Mouse (Mus musculus) hindbrain, embryonic 13.5 days (tissue): Measurements from ENCODE around the gene Slc39a8. TPM values are rescaled to one million over a fixed set of nuclear protein-coding genes. Genes with fewer than 3 reads are reported as not detected.

Experiments used
- ATAC-seq: fragments of 200-750 bp; cut with Nextera tagmentation; 2 replicates; pipeline ENCODE4 v1.8.0; 2017; ENCODE audit warnings: moderate TSS enrichment; ENCODE audit not compliant: low FRiP score
- H3K27ac ChIP-seq: fragments of 300-500 bp; sonication (generic); 2 replicates; pipeline ENCODE4 v1.5.1; 2015; ENCODE audit warnings: inconsistent platforms, mild to moderate bottlenecking, moderate library complexity
- H3K27me3 ChIP-seq: fragments of 300-500 bp; sonication (generic); 2 replicates; pipeline ENCODE4 v1.6.1; 2015; ENCODE audit warnings: mild to moderate bottlenecking, inconsistent platforms
- H3K36me3 ChIP-seq: fragments of 300-500 bp; sonication (generic); 2 replicates; pipeline ENCODE4 v1.6.1; 2015; ENCODE audit warnings: mild to moderate bottlenecking, inconsistent platforms
- H3K4me1 ChIP-seq: fragments of 300-500 bp; sonication (generic); replicated peaks from 2 replicates; pipeline ENCODE4 v1.6.1; 2015; ENCODE audit warnings: inconsistent platforms
- H3K4me2 ChIP-seq: fragments of 300-500 bp; sonication (generic); 2 replicates; pipeline ENCODE4 v1.6.1; 2015; ENCODE audit warnings: inconsistent platforms, mild to moderate bottlenecking, moderate library complexity
- H3K4me3 ChIP-seq: fragments of 300-500 bp; sonication (generic); 2 replicates; pipeline ENCODE4 v1.5.1; 2015; ENCODE audit warnings: mild to moderate bottlenecking, inconsistent platforms
- H3K9ac ChIP-seq: fragments of 300-500 bp; sonication (generic); 2 replicates; pipeline ENCODE4 v1.6.1; 2015; ENCODE audit warnings: mild to moderate bottlenecking, inconsistent platforms
- H3K9me3 ChIP-seq: fragments of 300-500 bp; sonication (generic); 2 replicates; pipeline ENCODE4 v1.6.1; 2016; ENCODE audit warnings: inconsistent platforms
- WGBS: fragments of 180-500 bp; shearing (Covaris S2); methylation state at CpG from one replicate; pipeline ENCODE4 v1.1.7; 2015; 5-methylcytosine and 5-hydroxymethylcytosine counted together
- polyA plus RNA-seq: library from polyadenylated mRNA; unstranded; fragments of >200 nt; fragmentation: Nextera tagmentation; extraction: Ambion mirVana; gene quantifications from 2 replicates; pipeline ENCODE4 v1.2.1, GENCODE M21; 2015

Gene Slc39a8
- polyA plus RNA-seq, 1 experiment from 2014 or later, result 10.9 TPM

- ATAC-seq, result peak; percentile 59
- Histone ChIP-seq H3K9me3 (no peaks in the 10 kb centered on the region), H3K9ac (no peak overlapping the region), H3K4me1 (peaks cover 9% of the 10 kb centered on the region), H3K36me3 (no peaks in the 10 kb centered on the region), H3K27ac (no peak overlapping the region), H3K4me2 (no peak overlapping the region), H3K4me3 (no peak overlapping the region), H3K27me3 (no peaks in the 10 kb centered on the region)
- WGBS, result 62% methylated on average over 9 of the region's 9 CpGs
These were observed 62.2 kb downstream of the Slc39a8 start for GRCm38 (mm10) chr3:135887033-135887855.

- WGBS, result 29% methylated on average over 5 of the region's 5 CpGs
- peak; percentile 81 for ATAC-seq
- no peak overlapping the region for H3K4me3 ChIP-seq
These were observed 62.7 kb downstream of the Slc39a8 start for GRCm38 (mm10) chr3:135887856-135888155.

GRCm38 (mm10) chr3:135889401-135889800 lies 64.3 kb downstream of the Slc39a8 start:
- no peak for ATAC-seq
- H3K36me3 ChIP-seq, result no peaks in the 10 kb centered on the region
- H3K27me3 ChIP-seq, result no peaks in the 10 kb centered on the region

More at GRCm38 (mm10) chr3:135887856-135888155, 62.7 kb downstream of the Slc39a8 start:
- no peak overlapping the region for H3K27ac ChIP-seq
- H3K4me1 ChIP-seq, result peaks cover 9% of the 10 kb centered on the region
- no peak overlapping the region for H3K4me2 ChIP-seq
- no peaks in the 10 kb centered on the region for H3K36me3 ChIP-seq
- no peaks in the 10 kb centered on the region for H3K9me3 ChIP-seq
- no peaks in the 10 kb centered on the region for H3K27me3 ChIP-seq
- H3K9ac ChIP-seq, result no peak overlapping the region

GRCm38 (mm10) chr3:135903366-135903765 lies 78.3 kb downstream of the Slc39a8 start:
- Histone ChIP-seq H3K9me3 (no peaks in the 10 kb centered on the region), H3K4me3 (no peak overlapping the region), H3K27ac (no peak overlapping the region), H3K36me3 (no peaks in the 10 kb centered on the region), H3K9ac (no peak overlapping the region), H3K4me2 (no peak overlapping the region), H3K4me1 (no peaks in the 10 kb centered on the region), H3K27me3 (no peaks in the 10 kb centered on the region)
- no peak for ATAC-seq
- 87% methylated on average over 1 of the region's 1 CpGs for WGBS

More at GRCm38 (mm10) chr3:135889401-135889800, 64.3 kb downstream of the Slc39a8 start:
- Histone ChIP-seq H3K4me1 (peaks cover 9% of the 10 kb centered on the region), H3K9me3 (no peaks in the 10 kb centered on the region), H3K27ac (no peak overlapping the region), H3K4me3 (no peak overlapping the region), H3K9ac (no peak overlapping the region), H3K4me2 (no peak overlapping the region)

GRCm38 (mm10) chr3:135904881-135905280 lies 79.8 kb downstream of the Slc39a8 start:
- H3K27me3 ChIP-seq, result no peaks in the 10 kb centered on the region
- H3K4me3 ChIP-seq, result no peak overlapping the region
- no peak overlapping the region for H3K4me2 ChIP-seq
- 79% methylated on average over 6 of the region's 6 CpGs for WGBS
- no peak overlapping the region for H3K27ac ChIP-seq
- H3K36me3 ChIP-seq, result no peaks in the 10 kb centered on the region
- ATAC-seq, result no peak
- H3K9me3 ChIP-seq, result no peaks in the 10 kb centered on the region
- H3K4me1 ChIP-seq, result no peaks in the 10 kb centered on the region
- H3K9ac ChIP-seq, result no peak overlapping the region

GRCm38 (mm10) chr3:135905729-135906128 lies 80.7 kb downstream of the Slc39a8 start:
- Histone ChIP-seq H3K27ac (no peak overlapping the region), H3K9ac (no peak overlapping the region), H3K4me2 (no peak overlapping the region), H3K4me3 (no peak overlapping the region), H3K4me1 (no peaks in the 10 kb centered on the region), H3K36me3 (no peaks in the 10 kb centered on the region), H3K9me3 (no peaks in the 10 kb centered on the region), H3K27me3 (no peaks in the 10 kb centered on the region)
- WGBS, result 90% methylated on average over 1 of the region's 1 CpGs
- ATAC-seq, result no peak

GRCm38 (mm10) chr3:135907028-135907427 lies 81.9 kb downstream of the Slc39a8 start:
- 68% methylated on average over 3 of the region's 3 CpGs for WGBS
- Histone ChIP-seq H3K36me3 (no peaks in the 10 kb centered on the region), H3K9ac (no peak overlapping the region), H3K9me3 (no peaks in the 10 kb centered on the region), H3K4me2 (no peak overlapping the region), H3K4me3 (no peak overlapping the region), H3K4me1 (no peaks in the 10 kb centered on the region), H3K27me3 (no peaks in the 10 kb centered on the region), H3K27ac (no peak overlapping the region)
- ATAC-seq, result no peak

GRCm38 (mm10) chr3:135915941-135916340 lies 90.9 kb downstream of the Slc39a8 start:
- H3K9ac ChIP-seq, result no peak overlapping the region
- H3K9me3 ChIP-seq, result no peaks in the 10 kb centered on the region
- no peaks in the 10 kb centered on the region for H3K36me3 ChIP-seq
- H3K27ac ChIP-seq, result no peak overlapping the region
- 94% methylated on average over 4 of the region's 4 CpGs for WGBS
- no peak overlapping the region for H3K4me2 ChIP-seq
- no peak for ATAC-seq
- no peak overlapping the region for H3K4me3 ChIP-seq
- no peaks in the 10 kb centered on the region for H3K27me3 ChIP-seq
- H3K4me1 ChIP-seq, result 0 out of 2 replicates have a peak, but pooled peaks cover 3% of the 10 kb centered on the region

- no peak overlapping the region for H3K4me3 ChIP-seq
- H3K27ac ChIP-seq, result peak overlapping the region; percentile 20
- H3K9me3 ChIP-seq, result no peaks in the 10 kb centered on the region
- no peak overlapping the region for H3K4me2 ChIP-seq
- 0 out of 2 replicates have a peak, but pooled peaks cover 3% of the 10 kb centered on the region for H3K4me1 ChIP-seq
- no peaks in the 10 kb centered on the region for H3K36me3 ChIP-seq
- no peaks in the 10 kb centered on the region for H3K27me3 ChIP-seq
- H3K9ac ChIP-seq, result no peak overlapping the region
- WGBS, result 62% methylated on average over 5 of the region's 5 CpGs
- peak; percentile 84 for ATAC-seq
These were observed 93.6 kb downstream of the Slc39a8 start for GRCm38 (mm10) chr3:135918566-135919180.

- Histone ChIP-seq H3K9ac (no peak overlapping the region), H3K36me3 (no peaks in the 10 kb centered on the region), H3K4me1 (0 out of 2 replicates have a peak, but pooled peaks cover 3% of the 10 kb centered on the region), H3K9me3 (no peaks in the 10 kb centered on the region), H3K4me3 (no peak overlapping the region), H3K27me3 (no peaks in the 10 kb centered on the region), H3K4me2 (no peak overlapping the region), H3K27ac (peak overlapping the region; percentile 20; the same call in 1 of the 2 replicates)
- ATAC-seq, result no peak
- 86% methylated on average over 4 of the region's 4 CpGs for WGBS
These were observed 94.2 kb downstream of the Slc39a8 start for GRCm38 (mm10) chr3:135919305-135919704.

- Histone ChIP-seq H3K4me1 (no peaks in the 10 kb centered on the region), H3K9me3 (no peaks in the 10 kb centered on the region), H3K4me2 (no peak overlapping the region), H3K9ac (no peak overlapping the region), H3K27ac (no peak overlapping the region), H3K36me3 (no peaks in the 10 kb centered on the region), H3K27me3 (no peaks in the 10 kb centered on the region), H3K4me3 (no peak overlapping the region)
- 33% methylated on average over 1 of the region's 1 CpGs for WGBS
- no peak for ATAC-seq
These were observed 101.7 kb downstream of the Slc39a8 start for GRCm38 (mm10) chr3:135926729-135927128.

- Histone ChIP-seq H3K4me2 (no peak overlapping the region), H3K27me3 (no peaks in the 10 kb centered on the region), H3K27ac (no peak overlapping the region), H3K9me3 (no peaks in the 10 kb centered on the region), H3K9ac (no peak overlapping the region), H3K4me1 (no peaks in the 10 kb centered on the region), H3K4me3 (no peak overlapping the region), H3K36me3 (no peaks in the 10 kb centered on the region)
- no peak for ATAC-seq
- whole genome bisulfite sequencing, result 81% methylated on average over 4 of the region's 4 CpGs
These were observed 103.1 kb downstream of the Slc39a8 start for GRCm38 (mm10) chr3:135928184-135928583.

GRCm38 (mm10) chr3:135937455-135937854 lies 112.4 kb downstream of the Slc39a8 start:
- Histone ChIP-seq H3K4me1 (no peaks in the 10 kb centered on the region), H3K9ac (no peak overlapping the region), H3K4me2 (no peak overlapping the region), H3K36me3 (no peaks in the 10 kb centered on the region), H3K4me3 (no peak overlapping the region), H3K9me3 (no peaks in the 10 kb centered on the region), H3K27ac (no peak overlapping the region), H3K27me3 (no peaks in the 10 kb centered on the region)
- no peak for ATAC-seq
- 82% methylated on average over 2 of the region's 2 CpGs for WGBS
